Mouse (Mus musculus) kidney, embryonic 16.5 days (tissue): ENCODE data around the gene Clasp2. TPM values are rescaled to one million over a fixed set of nuclear protein-coding genes. Genes with fewer than 3 reads are reported as not detected.

Experiments
- ATAC-seq: fragments of 200-750 bp; cut with Nextera tagmentation; 2 replicates; pipeline ENCODE4 v1.8.0; 2017; ENCODE audit warnings: moderate TSS enrichment; ENCODE audit not compliant: low FRiP score, low TSS enrichment
- H3K27ac ChIP-seq: fragments of 300-500 bp; sonication (generic); 2 replicates; pipeline ENCODE4 v1.5.1; 2014; ENCODE audit warnings: low read length
- H3K27me3 ChIP-seq: fragments of 300-500 bp; sonication (generic); 2 replicates; pipeline ENCODE4 v1.6.1; 2014; ENCODE audit warnings: low read length, control low read depth, mixed read lengths; ENCODE audit not compliant: insufficient read depth
- H3K36me3 ChIP-seq: fragments of 300-500 bp; sonication (generic); 2 replicates; pipeline ENCODE4 v1.6.1; 2014; ENCODE audit warnings: low read length, control low read depth, mixed read lengths; ENCODE audit not compliant: insufficient read depth
- H3K4me1 ChIP-seq: fragments of 300-500 bp; sonication (generic); 2 replicates; pipeline ENCODE4 v1.6.1; 2014; ENCODE audit warnings: low read length, control low read depth, mixed read lengths; ENCODE audit not compliant: insufficient read depth
- H3K4me2 ChIP-seq: fragments of 300-500 bp; sonication (generic); replicated peaks from 2 replicates; pipeline ENCODE4 v1.6.1; 2014; ENCODE audit warnings: low read depth, low read length
- H3K4me3 ChIP-seq: fragments of 300-500 bp; sonication (generic); 2 replicates; pipeline ENCODE4 v1.5.1; 2014; ENCODE audit warnings: mild to moderate bottlenecking, low read length
- H3K9ac ChIP-seq: fragments of 300-500 bp; sonication (generic); replicated peaks from 2 replicates; pipeline ENCODE4 v1.6.1; 2014; ENCODE audit warnings: low read length
- H3K9me3 ChIP-seq: fragments of 300-500 bp; sonication (generic); 2 replicates; pipeline ENCODE4 v1.6.1; 2016; ENCODE audit warnings: low read length, control low read depth
- WGBS: fragments of 180-500 bp; shearing (Covaris S2); extraction: QIAGEN DNeasy Blood & Tissue Kit; methylation state at CpG from one replicate; pipeline ENCODE4 v1.1.7; 2014; 5-methylcytosine and 5-hydroxymethylcytosine counted together
- polyA plus RNA-seq: library from polyadenylated mRNA; unstranded; fragments of >200 nt; fragmentation: Nextera tagmentation; extraction: Ambion mirVana; gene quantifications from 2 replicates; pipeline ENCODE4 v1.2.1, GENCODE M21; 2015

The Clasp2 gene
- polyA plus RNA-seq, 1 experiment from 2014 or later = 23.0 TPM

DNA sequence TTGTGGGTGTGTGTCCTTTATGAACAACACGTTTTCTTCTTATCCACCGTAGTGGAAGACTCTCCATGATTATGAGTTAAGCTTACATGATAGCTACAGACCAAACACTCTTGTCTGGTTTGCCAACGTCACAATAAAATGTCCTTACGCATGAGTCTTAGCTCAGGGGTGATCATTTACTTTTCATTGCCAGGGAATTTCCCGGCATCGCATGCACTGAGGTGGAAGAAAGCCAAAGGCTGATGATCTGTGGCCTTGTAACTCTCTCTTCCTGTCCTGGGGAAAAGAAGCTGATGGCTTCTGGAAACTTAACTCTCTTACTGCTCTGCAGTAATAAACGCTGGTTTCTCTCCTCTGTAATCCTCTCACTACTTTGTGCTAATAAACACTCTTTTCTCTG is 8.1 kb downstream of the Clasp2 start:
- Histone ChIP-seq H3K4me3 (no peak overlapping the region), H3K9me3 (no peaks in the 10 kb centered on the region), H3K4me1 (no peaks in the 10 kb centered on the region; the same call in 1 of the 2 replicates), H3K9ac (no peak overlapping the region), H3K36me3 (peaks cover 6% of the 10 kb centered on the region), H3K4me2 (no peak overlapping the region), H3K27ac (no peak overlapping the region), H3K27me3 (no peaks in the 10 kb centered on the region)
- 59% methylated on average over 7 of the region's 7 CpGs for whole genome bisulfite sequencing
- ATAC-seq = no peak

DNA sequence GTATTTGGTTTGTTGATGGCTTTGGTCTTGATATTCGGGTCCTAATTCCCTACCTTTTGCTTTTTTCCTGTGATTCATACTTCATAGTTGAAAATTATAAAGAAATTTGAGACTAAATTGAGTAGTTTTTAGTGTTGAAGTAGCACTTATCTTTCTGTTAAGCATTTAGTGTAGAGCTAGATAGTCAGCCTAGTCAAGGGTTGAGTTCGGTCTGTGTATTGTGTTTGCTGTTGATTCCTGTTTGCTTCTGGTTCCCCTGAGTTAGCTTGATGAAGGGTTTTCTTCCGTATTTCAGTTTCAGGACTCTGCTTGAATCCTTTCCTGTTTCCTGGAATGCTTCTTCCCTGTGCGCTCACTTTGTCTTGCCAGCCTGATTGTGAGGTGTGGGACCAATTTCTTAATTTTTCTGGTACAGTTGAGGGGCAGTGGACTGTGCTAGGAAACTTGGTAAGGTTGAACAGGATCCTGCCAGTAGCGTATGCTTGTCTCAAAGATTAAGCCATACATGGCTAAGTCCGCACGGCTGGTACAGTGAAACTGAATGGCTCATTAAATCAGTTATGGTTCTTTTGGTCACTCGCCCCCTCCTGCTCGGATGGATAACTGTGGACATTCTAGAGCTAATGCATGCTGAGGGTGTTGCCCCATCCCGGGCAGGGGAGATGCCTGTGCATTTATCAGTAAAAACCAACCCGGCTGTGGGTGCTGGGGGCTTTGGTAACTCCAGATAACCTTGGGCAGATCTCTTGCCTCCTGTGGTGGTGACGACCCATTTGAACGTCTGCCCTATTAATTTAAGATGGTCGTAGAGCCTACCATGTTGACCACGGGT is 14.8 kb downstream of the Clasp2 start:
- Histone ChIP-seq H3K9ac (no peak overlapping the region), H3K36me3 (peaks cover 6% of the 10 kb centered on the region; the same call in 1 of the 2 replicates), H3K4me3 (no peak overlapping the region), H3K9me3 (0 out of 2 replicates have a peak, but pooled peaks cover 6% of the 10 kb centered on the region), H3K27me3 (no peaks in the 10 kb centered on the region), H3K4me1 (peaks cover 16% of the 10 kb centered on the region), H3K27ac (peak overlapping the region; percentile 17; the same call in 1 of the 2 replicates), H3K4me2 (no peak overlapping the region)
- WGBS = 60% methylated on average over 15 of the region's 15 CpGs
- ATAC-seq = peak; percentile 85

DNA sequence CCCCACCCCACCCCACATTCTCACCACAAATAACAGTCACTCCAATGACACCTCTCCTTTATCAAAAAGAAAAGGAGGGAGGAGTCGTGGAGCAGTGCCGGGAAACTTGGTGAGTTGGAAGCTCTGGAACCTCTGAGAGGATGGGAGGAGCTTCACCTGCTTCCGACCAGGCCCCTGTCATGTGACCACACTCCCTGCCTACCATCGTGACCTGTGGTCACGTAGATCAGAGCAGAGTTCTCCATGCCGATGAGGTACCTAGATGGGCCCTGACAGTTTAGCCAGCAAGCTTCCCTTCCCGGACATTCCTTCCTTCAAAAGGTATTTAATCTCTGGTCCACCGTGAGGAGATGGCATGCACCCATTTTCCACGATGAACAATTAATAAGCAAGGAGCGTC is 17.2 kb downstream of the Clasp2 start:
- no peak overlapping the region for H3K4me3 ChIP-seq
- 96% methylated on average over 10 of the region's 10 CpGs for WGBS
- peaks cover 6% of the 10 kb centered on the region; the same call in 1 of the 2 replicates for H3K36me3 ChIP-seq
- no peak overlapping the region for H3K4me2 ChIP-seq
- peaks cover 16% of the 10 kb centered on the region for H3K4me1 ChIP-seq
- H3K27ac ChIP-seq = no peak overlapping the region
- no peaks in the 10 kb centered on the region for H3K27me3 ChIP-seq
- H3K9me3 ChIP-seq = 0 out of 2 replicates have a peak, but pooled peaks cover 6% of the 10 kb centered on the region
- no peak for ATAC-seq
- no peak overlapping the region for H3K9ac ChIP-seq

DNA sequence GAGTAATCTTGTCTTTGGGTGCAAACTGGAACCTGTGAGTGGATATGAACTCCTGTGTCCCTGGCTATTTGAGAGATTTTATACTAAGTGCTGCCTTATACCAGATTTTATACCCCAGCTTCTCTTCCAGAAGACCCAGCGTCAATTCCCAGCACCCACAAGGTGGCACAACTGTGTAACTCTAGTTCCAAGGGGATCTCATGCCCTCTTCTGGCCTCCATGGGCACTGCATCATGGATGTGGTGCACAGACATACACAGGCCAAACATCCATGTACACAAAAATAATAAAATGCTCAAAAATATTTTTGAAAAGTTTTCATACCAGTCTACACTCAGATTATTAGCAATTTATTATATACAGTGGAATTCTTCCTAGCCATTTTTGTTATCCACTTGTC is 18.4 kb downstream of the Clasp2 start:
- ATAC-seq = no peak
- no peaks in the 10 kb centered on the region for H3K27me3 ChIP-seq
- no peak overlapping the region for H3K4me2 ChIP-seq
- WGBS = 94% methylated on average over 1 of the region's 1 CpGs
- no peak overlapping the region for H3K27ac ChIP-seq
- H3K9me3 ChIP-seq = 0 out of 2 replicates have a peak, but pooled peaks cover 6% of the 10 kb centered on the region
- H3K36me3 ChIP-seq = peaks cover 6% of the 10 kb centered on the region; the same call in 1 of the 2 replicates
- no peak overlapping the region for H3K4me3 ChIP-seq
- H3K4me1 ChIP-seq = peaks cover 16% of the 10 kb centered on the region
- no peak overlapping the region for H3K9ac ChIP-seq

DNA sequence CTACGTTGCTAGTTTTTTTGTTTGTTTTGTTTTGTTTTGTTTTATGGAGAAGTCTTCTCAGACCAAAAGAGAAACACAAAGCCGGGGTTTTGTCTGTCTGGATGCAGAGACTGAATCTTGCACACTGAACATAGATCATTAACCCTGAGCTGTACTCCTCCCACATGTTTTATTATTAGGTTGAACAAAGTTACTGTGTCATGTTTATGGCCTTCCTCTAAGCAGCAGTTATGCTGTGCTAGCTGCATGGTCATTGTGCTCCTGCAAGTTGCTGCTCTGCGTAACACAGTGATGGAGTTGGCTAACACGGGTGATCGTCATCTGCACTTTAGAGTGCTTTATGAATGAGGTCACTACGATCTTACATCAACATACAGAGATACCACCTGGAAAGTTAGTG is 21.1 kb downstream of the Clasp2 start:
- no peak overlapping the region for H3K4me2 ChIP-seq
- 0 out of 2 replicates have a peak, but pooled peaks cover 6% of the 10 kb centered on the region for H3K9me3 ChIP-seq
- no peak overlapping the region for H3K9ac ChIP-seq
- H3K4me3 ChIP-seq = no peak overlapping the region
- no peak overlapping the region for H3K27ac ChIP-seq
- ATAC-seq = peak; percentile 49; the same call in 1 of the 2 replicates
- no peaks in the 10 kb centered on the region for H3K27me3 ChIP-seq
- H3K4me1 ChIP-seq = no peaks in the 10 kb centered on the region
- peaks cover 7% of the 10 kb centered on the region; the same call in 1 of the 2 replicates for H3K36me3 ChIP-seq
- 56% methylated on average over 6 of the region's 6 CpGs for WGBS

DNA sequence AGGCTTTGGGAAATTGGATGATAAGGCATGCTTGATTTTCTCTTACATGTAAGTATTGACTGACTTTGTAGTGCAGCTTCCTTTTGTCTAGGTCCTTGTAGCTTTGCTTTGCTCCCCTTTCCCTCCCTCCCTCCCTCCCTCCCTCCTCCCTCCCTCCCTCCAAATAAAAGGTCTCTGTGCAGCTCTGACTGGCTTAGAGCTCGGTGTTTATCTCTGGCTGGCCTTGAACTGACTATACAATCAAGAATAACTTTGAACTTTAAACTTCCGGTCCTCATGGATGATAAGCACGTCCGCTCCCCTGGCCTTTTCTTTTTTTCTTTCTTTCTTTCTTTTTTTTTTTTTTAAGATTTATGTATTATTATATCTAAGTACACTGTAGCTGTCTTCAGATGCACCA is 21.9 kb downstream of the Clasp2 start:
- Histone ChIP-seq H3K9me3 (0 out of 2 replicates have a peak, but pooled peaks cover 6% of the 10 kb centered on the region), H3K4me1 (no peaks in the 10 kb centered on the region), H3K27ac (no peak overlapping the region), H3K4me2 (no peak overlapping the region), H3K36me3 (peaks cover 9% of the 10 kb centered on the region; the same call in 1 of the 2 replicates), H3K9ac (no peak overlapping the region), H3K4me3 (no peak overlapping the region), H3K27me3 (no peaks in the 10 kb centered on the region)
- WGBS = 81% methylated on average over 3 of the region's 4 CpGs
- ATAC-seq = no peak

DNA sequence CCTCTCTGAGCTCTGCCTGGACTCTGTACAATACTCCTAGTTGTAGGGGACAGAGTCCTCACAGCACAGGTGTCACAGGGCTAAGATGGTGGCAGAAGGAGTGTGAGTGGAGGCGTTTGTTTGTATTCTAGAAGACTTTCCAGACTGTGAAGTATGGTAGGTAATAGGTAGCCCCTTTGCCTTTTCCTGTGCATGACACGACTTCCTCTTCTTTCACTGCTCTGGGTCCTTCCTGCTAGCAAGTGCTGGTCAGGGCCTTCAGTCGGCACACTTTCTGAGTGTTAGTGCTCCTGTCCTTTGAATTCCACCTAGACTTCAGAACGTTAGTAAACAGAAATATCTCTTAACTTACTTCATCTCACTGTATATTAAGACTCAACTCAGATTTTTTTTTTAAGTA is 29.4 kb downstream of the Clasp2 start:
- H3K4me2 ChIP-seq = no peak overlapping the region
- 86% methylated on average over 4 of the region's 4 CpGs for WGBS
- H3K36me3 ChIP-seq = 0 out of 2 replicates have a peak, but pooled peaks cover 4% of the 10 kb centered on the region
- no peak overlapping the region for H3K27ac ChIP-seq
- H3K9ac ChIP-seq = no peak overlapping the region
- ATAC-seq = no peak
- H3K27me3 ChIP-seq = no peaks in the 10 kb centered on the region
- no peak overlapping the region for H3K4me3 ChIP-seq
- H3K9me3 ChIP-seq = no peaks in the 10 kb centered on the region
- H3K4me1 ChIP-seq = no peaks in the 10 kb centered on the region

DNA sequence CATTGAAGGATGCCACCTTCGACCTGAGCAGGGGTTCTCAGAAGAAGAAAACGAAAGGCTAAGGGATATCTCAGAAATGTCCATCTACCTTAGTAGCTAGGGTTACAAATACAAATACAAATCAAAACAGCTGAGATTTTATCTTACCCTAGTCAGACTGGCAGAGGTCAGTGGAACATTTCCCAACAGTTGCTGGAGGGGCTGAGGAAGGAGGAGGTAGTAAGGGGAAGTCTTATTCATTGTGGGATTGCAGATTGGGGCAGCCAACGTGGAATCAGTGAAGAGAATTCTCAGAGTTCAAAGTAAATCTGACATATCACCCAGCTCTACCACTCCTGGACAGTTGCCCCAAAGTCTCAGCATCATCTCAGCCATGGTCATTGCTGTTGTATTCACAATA is 39.6 kb downstream of the Clasp2 start:
- H3K4me1 ChIP-seq = no peaks in the 10 kb centered on the region; the same call in 1 of the 2 replicates
- no peaks in the 10 kb centered on the region for H3K9me3 ChIP-seq
- no peak overlapping the region for H3K27ac ChIP-seq
- 0 out of 2 replicates have a peak, but pooled peaks cover 3% of the 10 kb centered on the region for H3K36me3 ChIP-seq
- no peak overlapping the region for H3K4me3 ChIP-seq
- H3K9ac ChIP-seq = no peak overlapping the region
- no peaks in the 10 kb centered on the region for H3K27me3 ChIP-seq
- no peak for ATAC-seq
- no peak overlapping the region for H3K4me2 ChIP-seq
- 76% methylated on average over 3 of the region's 3 CpGs for WGBS

DNA sequence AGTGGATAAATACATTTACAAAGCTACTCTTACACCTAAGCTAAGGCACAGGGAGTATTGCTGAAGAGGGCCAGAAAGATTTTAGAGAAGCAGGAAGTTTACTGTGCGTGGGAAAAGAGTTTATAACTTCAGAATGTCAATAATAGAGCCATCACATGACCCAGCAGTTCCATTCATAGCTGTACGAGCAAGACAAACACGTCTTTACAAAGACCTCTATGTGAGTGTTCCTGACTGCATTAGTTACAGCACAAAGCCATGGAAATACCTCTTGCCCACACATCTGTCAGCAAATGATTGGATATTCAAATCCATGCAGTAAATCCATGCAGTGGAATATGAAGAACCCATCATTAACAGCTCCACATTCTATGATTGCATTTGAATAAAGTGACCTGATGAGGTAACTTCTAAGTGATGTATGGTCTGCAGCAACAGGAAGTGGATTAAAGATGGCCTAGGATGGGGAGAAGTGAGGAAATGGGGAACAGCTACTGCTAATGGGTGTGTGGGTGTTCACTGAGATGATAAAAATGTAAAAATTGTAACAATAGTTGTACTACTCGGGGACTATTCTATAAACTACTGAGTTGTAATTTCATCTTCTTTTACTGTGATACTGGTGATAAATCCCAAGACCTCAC is 41.2 kb downstream of the Clasp2 start:
- no peak overlapping the region for H3K9ac ChIP-seq
- WGBS = 74% methylated on average over 4 of the region's 4 CpGs
- no peak for ATAC-seq
- H3K27ac ChIP-seq = no peak overlapping the region
- H3K4me3 ChIP-seq = no peak overlapping the region
- no peak overlapping the region for H3K4me2 ChIP-seq
- no peaks in the 10 kb centered on the region; the same call in 1 of the 2 replicates for H3K4me1 ChIP-seq
- 0 out of 2 replicates have a peak, but pooled peaks cover 3% of the 10 kb centered on the region for H3K36me3 ChIP-seq
- H3K27me3 ChIP-seq = no peaks in the 10 kb centered on the region
- no peaks in the 10 kb centered on the region for H3K9me3 ChIP-seq
